Mouse (Mus musculus) liver, adult 2 months (tissue): Measurements from ENCODE around the gene Ccdc174. TPM values are rescaled to one million over a fixed set of nuclear protein-coding genes. Genes with fewer than 3 reads are reported as not detected.

ENCODE experiments used
- DNase-seq: peaks from one replicate; pipeline ENCODE4 v3.0.0-alpha.2; 2011; ENCODE audit warnings: low read depth, low spot score; ENCODE audit errors: extremely low read depth
- H3K27ac ChIP-seq: fragments of 200-500 bp; replicated peaks from 2 replicates; pipeline ENCODE4 v1.5.1; 2012; ENCODE audit warnings: low read depth, mild to moderate bottlenecking, control low read depth, inconsistent platforms, low read length; ENCODE audit not compliant: insufficient read depth
- H3K27me3 ChIP-seq: fragments of 200-500 bp; 2 replicates; pipeline ENCODE4 v1.6.1; 2012; ENCODE audit warnings: mild to moderate bottlenecking, moderate library complexity, low read length, inconsistent platforms; ENCODE audit not compliant: control insufficient read depth, insufficient read depth
- H3K36me3 ChIP-seq: fragments of 200-500 bp; 2 replicates; pipeline ENCODE4 v1.6.1; 2012; ENCODE audit warnings: low read length, inconsistent platforms; ENCODE audit not compliant: control insufficient read depth, insufficient read depth
- H3K4me1 ChIP-seq: fragments of 200-500 bp; 2 replicates; pipeline ENCODE4 v1.6.1; 2011; ENCODE audit warnings: low read length; ENCODE audit not compliant: control insufficient read depth, insufficient read depth
- H3K4me3 ChIP-seq: fragments of 200-500 bp; 2 replicates; pipeline ENCODE4 v1.5.1; 2011; ENCODE audit warnings: low read depth, mild to moderate bottlenecking, control low read depth, low read length, moderate library complexity; ENCODE audit not compliant: insufficient read depth
- H3K79me2 ChIP-seq: fragments of 200-500 bp; 2 replicates; pipeline ENCODE4 v1.6.1; 2012; ENCODE audit warnings: inconsistent platforms, mild to moderate bottlenecking, low read length, moderate library complexity; ENCODE audit not compliant: control insufficient read depth, insufficient read depth
- H3K9ac ChIP-seq: fragments of 200-500 bp; 2 replicates; pipeline ENCODE4 v1.6.1; 2012; ENCODE audit warnings: low read depth, mild to moderate bottlenecking, control low read depth, inconsistent platforms, low read length
- CTCF ChIP-seq: fragments of 200-500 bp; IDR thresholded peaks from 2 replicates; pipeline ENCODE4 v1.5.1; 2011; ENCODE audit warnings: low read depth, low read length, control low read depth
- POLR2A ChIP-seq: fragments of 200-500 bp; IDR thresholded peaks from 2 replicates; pipeline ENCODE4 v1.6.1; 2011; ENCODE audit warnings: low read length, control low read depth; ENCODE audit not compliant: insufficient read depth; ENCODE audit errors: extremely low read depth
- WGBS: fragments of 180-500 bp; shearing (Covaris S2); methylation state at CpG from one replicate; pipeline ENCODE4 v1.1.7; 2018; 5-methylcytosine and 5-hydroxymethylcytosine counted together
- polyA plus RNA-seq: library from polyadenylated mRNA; depleted of rRNA; stranded (reverse); fragments of >200 nt; gene quantifications from 2 replicates; pipeline ENCODE4 v1.2.3, GENCODE M21; 2012
- total RNA-seq: library from RNA; depleted of rRNA; stranded (reverse); fragments of >200 nt; gene quantifications from 2 replicates; pipeline ENCODE4 v1.2.3, GENCODE M21; 2014

Ccdc174 gene
- total and polyA plus RNA-seq, 2 experiments, result 1.9 to 6.1 TPM

- 49% methylated on average over 2 of the region's 2 CpGs for WGBS
- H3K4me1 ChIP-seq, result no peaks in the 10 kb centered on the region; the same call in 1 of the 2 replicates
- DNase-seq, result no peak
- no peak overlapping the region for H3K4me3 ChIP-seq
- H3K36me3 ChIP-seq, result no peaks in the 10 kb centered on the region
- TF ChIP-seq CTCF (no peak), POLR2A (no peak)
- H3K27me3 ChIP-seq, result no peaks in the 10 kb centered on the region; the same call in 1 of the 2 replicates
- H3K9ac ChIP-seq, result no peak overlapping the region
- no peaks in the 10 kb centered on the region for H3K79me2 ChIP-seq
- no peak overlapping the region for H3K27ac ChIP-seq
Measured at GRCm38 (mm10) chr6:91872781-91873180, 5.1 kb upstream of the Ccdc174 start.

GRCm38 (mm10) chr6:91883859-91884258, 6.0 kb downstream of the Ccdc174 start:
- Histone ChIP-seq H3K4me1 (no peaks in the 10 kb centered on the region), H3K79me2 (no peaks in the 10 kb centered on the region), H3K9ac (no peak overlapping the region), H3K36me3 (peaks cover 51% of the 10 kb centered on the region), H3K4me3 (no peak overlapping the region), H3K27me3 (no peaks in the 10 kb centered on the region), H3K27ac (no peak overlapping the region)
- DNase-seq, result no peak
- 81% methylated on average over 2 of the region's 2 CpGs for whole genome bisulfite sequencing
- no peak for TF ChIP-seq CTCF

GRCm38 (mm10) chr6:91889255-91889906, 11.5 kb downstream of the Ccdc174 start:
- H3K36me3 ChIP-seq, result peaks cover 62% of the 10 kb centered on the region
- H3K27me3 ChIP-seq, result no peaks in the 10 kb centered on the region
- no peak overlapping the region for H3K27ac ChIP-seq
- H3K9ac ChIP-seq, result no peak overlapping the region
- H3K4me1 ChIP-seq, result no peaks in the 10 kb centered on the region
- TF ChIP-seq CTCF, result no peak
- TF ChIP-seq POLR2A, result no peak
- no peak for DNase-seq
- H3K4me3 ChIP-seq, result no peak overlapping the region
- 78% methylated on average over 3 of the region's 3 CpGs for WGBS
- H3K79me2 ChIP-seq, result no peaks in the 10 kb centered on the region

- 90% methylated on average over 5 of the region's 5 CpGs for WGBS
- TF ChIP-seq CTCF (no peak), POLR2A (no peak)
- DNase-seq, result no peak
- Histone ChIP-seq H3K4me3 (no peak overlapping the region), H3K4me1 (no peaks in the 10 kb centered on the region), H3K9ac (no peak overlapping the region), H3K27me3 (no peaks in the 10 kb centered on the region), H3K27ac (no peak overlapping the region), H3K36me3 (peaks cover 68% of the 10 kb centered on the region), H3K79me2 (no peaks in the 10 kb centered on the region)
Measured at GRCm38 (mm10) chr6:91890615-91891014, 12.8 kb downstream of the Ccdc174 start.

- 94% methylated on average over 2 of the region's 2 CpGs for WGBS
- Histone ChIP-seq H3K4me1 (no peaks in the 10 kb centered on the region), H3K79me2 (no peaks in the 10 kb centered on the region), H3K27me3 (no peaks in the 10 kb centered on the region), H3K4me3 (no peak overlapping the region), H3K9ac (no peak overlapping the region), H3K36me3 (peaks cover 69% of the 10 kb centered on the region), H3K27ac (no peak overlapping the region)
- DNase-seq, result no peak
- no peak for TF ChIP-seq CTCF
- TF ChIP-seq POLR2A, result no peak
Measured at GRCm38 (mm10) chr6:91891776-91892175, 13.9 kb downstream of the Ccdc174 start.

GRCm38 (mm10) chr6:91896783-91897182, 18.9 kb downstream of the Ccdc174 start:
- TF ChIP-seq POLR2A, result no peak
- no peak for TF ChIP-seq CTCF
- Histone ChIP-seq H3K79me2 (no peaks in the 10 kb centered on the region), H3K27me3 (no peaks in the 10 kb centered on the region), H3K9ac (no peak overlapping the region), H3K4me1 (no peaks in the 10 kb centered on the region), H3K36me3 (peaks cover 62% of the 10 kb centered on the region), H3K27ac (no peak overlapping the region), H3K4me3 (no peak overlapping the region)
- WGBS, result 84% methylated on average over 3 of the region's 3 CpGs
- no peak for DNase-seq
